Mouse (Mus musculus) forebrain, embryonic 12.5 days (tissue): ENCODE measurements at regions not wholly inside any gene's neighbourhood (a gene's known extent, or its start where the extent isn't known, plus 50 kb on each side); places are given as distances from the start of the nearest gene placed in this dataset.
A peak's percentile ranks its signal among the peaks of the same experiment; 100 is the strongest.

ENCODE experiments used
- ATAC-seq: fragments of 200-750 bp; cut with Nextera tagmentation; 2 replicates; pipeline ENCODE4 v1.8.0; 2017; ENCODE audit warnings: moderate TSS enrichment; ENCODE audit not compliant: low FRiP score
- H3K27ac ChIP-seq: fragments of 300-500 bp; sonication (generic); 2 replicates; pipeline ENCODE4 v1.5.1; 2016; ENCODE audit warnings: mild to moderate bottlenecking
- H3K27me3 ChIP-seq: fragments of 300-500 bp; sonication (generic); 2 replicates; pipeline ENCODE4 v1.6.1; 2016; ENCODE audit warnings: mild to moderate bottlenecking
- H3K36me3 ChIP-seq: fragments of 300-500 bp; sonication (generic); replicated peaks from 2 replicates; pipeline ENCODE4 v1.6.1; 2016; ENCODE audit warnings: mild to moderate bottlenecking
- H3K4me1 ChIP-seq: fragments of 300-500 bp; sonication (generic); 2 replicates; pipeline ENCODE4 v1.6.1; 2016
- H3K4me2 ChIP-seq: fragments of 300-500 bp; sonication (generic); 2 replicates; pipeline ENCODE4 v1.6.1; 2016; ENCODE audit warnings: mild to moderate bottlenecking, moderate library complexity
- H3K4me3 ChIP-seq: fragments of 300-500 bp; sonication (generic); replicated peaks from 2 replicates; pipeline ENCODE4 v1.5.1; 2016; ENCODE audit warnings: mild to moderate bottlenecking
- H3K9ac ChIP-seq: fragments of 300-500 bp; sonication (generic); 2 replicates; pipeline ENCODE4 v1.6.1; 2016; ENCODE audit warnings: mild to moderate bottlenecking
- H3K9me3 ChIP-seq: fragments of 300-500 bp; sonication (generic); 2 replicates; pipeline ENCODE4 v1.6.1; 2016
- whole genome bisulfite sequencing: fragments of 180-500 bp; shearing (Covaris S2); methylation state at CpG from one replicate; pipeline ENCODE4 v1.1.7; 2016; 5-methylcytosine and 5-hydroxymethylcytosine counted together

- Histone ChIP-seq H3K9ac (no peak overlapping the region), H3K27ac (no peak overlapping the region), H3K9me3 (no peaks in the 10 kb centered on the region), H3K27me3 (no peaks in the 10 kb centered on the region), H3K4me1 (no peaks in the 10 kb centered on the region), H3K4me3 (no peak overlapping the region), H3K36me3 (no peaks in the 10 kb centered on the region), H3K4me2 (no peak overlapping the region)
- 48% methylated on average over 1 of the region's 1 CpGs for WGBS
- ATAC-seq = no peak
These were observed 241.4 kb upstream of the Cypt15 start for GRCm38 (mm10) chrX:39104671-39105070.

GRCm38 (mm10) chrX:39105921-39106320 lies 240.1 kb upstream of the Cypt15 start:
- Histone ChIP-seq H3K9me3 (no peaks in the 10 kb centered on the region), H3K27me3 (no peaks in the 10 kb centered on the region), H3K4me2 (no peak overlapping the region), H3K36me3 (no peaks in the 10 kb centered on the region), H3K27ac (no peak overlapping the region), H3K4me3 (no peak overlapping the region), H3K9ac (no peak overlapping the region), H3K4me1 (no peaks in the 10 kb centered on the region)
- 24% methylated on average over 1 of the region's 1 CpGs for WGBS
- peak; percentile 33; the same call in 1 of the 2 replicates for ATAC-seq

DNA sequence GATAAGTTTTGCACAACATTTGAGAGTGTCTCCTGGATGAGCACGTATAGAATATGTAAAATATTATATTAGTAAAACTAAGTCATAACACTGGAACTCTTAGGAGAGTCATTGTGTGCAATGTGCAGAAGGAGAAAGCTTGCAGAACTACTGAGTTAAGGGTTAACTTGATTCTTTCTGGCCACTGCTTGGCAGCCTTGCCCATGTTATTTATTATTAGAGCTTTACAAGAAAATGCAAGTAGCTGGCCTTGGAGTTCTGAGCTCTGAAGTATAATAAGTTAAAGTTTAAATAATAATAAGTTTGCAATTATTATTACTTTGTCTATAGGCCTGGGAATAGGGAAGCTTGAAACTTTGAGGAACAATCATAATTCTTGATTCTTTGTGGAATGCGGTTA lies 216.7 kb upstream of the Cypt15 start:
- H3K9ac ChIP-seq = no peak overlapping the region
- H3K4me1 ChIP-seq = no peaks in the 10 kb centered on the region
- no peaks in the 10 kb centered on the region for H3K27me3 ChIP-seq
- ATAC-seq = no peak
- H3K9me3 ChIP-seq = no peaks in the 10 kb centered on the region
- no peaks in the 10 kb centered on the region for H3K36me3 ChIP-seq
- WGBS = 87% methylated on average over 2 of the region's 2 CpGs
- no peak overlapping the region for H3K4me3 ChIP-seq
- H3K27ac ChIP-seq = no peak overlapping the region
- no peak overlapping the region for H3K4me2 ChIP-seq
